Mouse (Mus musculus): ENCODE data around the gene Olfr785.

Gene Olfr785

DNA sequence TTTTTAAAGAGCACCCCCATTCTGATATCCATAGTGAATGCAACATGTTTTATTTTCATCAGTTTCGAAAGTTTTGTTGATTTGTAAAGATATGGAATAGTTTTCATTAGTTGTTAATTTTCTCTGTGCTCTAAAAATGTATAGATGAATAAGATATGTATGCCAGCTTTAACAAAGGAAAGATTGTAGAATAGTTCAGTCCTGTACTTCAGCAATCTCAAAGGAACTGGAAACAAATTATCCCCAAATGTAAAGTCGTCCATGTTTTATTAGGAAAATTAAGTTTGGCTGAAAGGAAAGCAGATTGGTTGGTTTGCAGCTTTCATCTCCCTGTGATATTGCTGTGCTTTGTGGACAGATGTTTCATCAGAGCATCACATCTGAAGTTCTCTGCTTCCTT lies at the start of gene Olfr785:
Gene Olfr785, plus strand, starts transcription at position 301 of the 400 bp plus-strand sequence.
- WGBS = 66% methylated on average over 2 of the region's 2 CpGs

DNA sequence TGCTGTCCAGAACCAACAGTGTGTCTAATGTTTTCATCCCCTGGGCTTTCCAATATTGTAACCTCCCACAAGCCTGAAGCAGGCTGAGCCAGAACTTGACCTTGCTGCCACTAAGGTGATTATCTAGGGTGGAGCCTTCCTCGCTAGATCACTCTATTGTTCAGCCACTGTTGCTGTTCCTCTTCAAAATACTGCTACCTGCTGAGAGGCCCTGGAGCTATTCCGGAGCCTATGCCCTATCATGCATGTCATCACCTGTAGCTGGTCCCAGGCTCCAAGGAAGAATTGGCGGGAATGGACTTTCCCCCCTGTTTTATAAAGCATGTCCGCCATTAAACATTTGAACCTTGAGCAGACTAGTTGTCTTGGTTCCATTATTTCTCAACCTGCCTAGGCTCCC lies 48.7 kb upstream of the Olfr785 start:
- WGBS = 90% methylated on average over 4 of the region's 4 CpGs

DNA sequence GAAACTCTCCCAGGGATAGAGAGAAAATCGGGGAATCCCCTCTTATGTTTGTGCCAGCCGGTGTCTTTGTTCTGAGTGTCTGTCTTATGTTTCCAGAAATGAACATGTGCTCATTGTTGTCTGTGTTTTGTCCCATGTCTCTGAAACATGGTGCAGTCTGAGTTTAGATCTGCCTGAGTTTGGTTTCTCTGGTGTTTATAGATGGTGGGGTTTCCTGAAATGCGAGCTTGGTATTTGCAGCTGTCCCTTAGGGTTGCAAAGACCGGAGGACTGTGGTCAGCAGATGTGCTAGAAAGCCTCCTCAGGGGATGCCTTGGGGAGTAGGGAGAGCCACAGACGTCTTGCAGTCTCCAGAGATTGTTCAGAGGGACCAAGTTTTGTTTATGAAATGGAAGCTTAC lies 47.9 kb upstream of the Olfr785 start:
- WGBS = 74% methylated on average over 5 of the region's 5 CpGs

DNA sequence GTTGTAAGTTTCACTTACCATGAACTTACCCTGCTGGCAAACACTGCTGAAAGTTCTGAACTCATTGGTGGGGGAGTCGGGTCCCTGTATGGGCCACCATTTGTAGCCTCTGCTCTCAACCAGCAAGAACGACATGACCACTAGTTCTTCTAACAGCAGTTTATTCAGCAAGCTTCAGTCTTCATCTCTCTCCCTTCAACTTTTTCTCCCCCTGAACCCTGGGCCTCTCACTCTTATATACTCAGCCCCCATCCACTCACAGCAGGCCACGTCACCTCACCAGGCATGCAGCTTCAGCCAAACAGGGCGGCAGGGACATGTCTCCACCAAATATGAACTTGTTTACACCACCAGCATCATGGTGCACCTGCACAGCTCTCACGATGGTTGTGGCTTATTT lies 31.2 kb upstream of the Olfr785 start:
- 87% methylated on average over 5 of the region's 5 CpGs for WGBS

DNA sequence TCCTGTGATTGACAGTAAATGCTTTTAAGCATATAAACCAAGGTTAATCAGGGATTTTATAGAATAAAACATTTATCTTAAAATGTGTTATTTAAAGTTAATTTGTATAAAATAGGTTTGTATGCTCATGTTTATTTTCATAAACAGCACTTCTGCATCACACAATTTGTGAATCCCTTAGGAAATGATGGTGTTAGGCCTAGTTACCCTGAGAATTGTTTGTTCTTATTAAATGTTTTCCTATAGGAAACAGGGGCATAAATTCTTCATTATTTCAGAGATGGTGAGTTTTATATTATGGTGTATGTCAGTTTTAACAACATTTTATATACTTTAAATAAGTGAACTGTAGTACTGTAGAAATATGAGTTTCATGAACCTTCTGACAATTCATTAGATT lies 21.4 kb upstream of the Olfr785 start, which contains the start of gene Olfr784:
Gene Olfr784, plus strand, starts transcription at position 301 of the 400 bp plus-strand sequence.

DNA sequence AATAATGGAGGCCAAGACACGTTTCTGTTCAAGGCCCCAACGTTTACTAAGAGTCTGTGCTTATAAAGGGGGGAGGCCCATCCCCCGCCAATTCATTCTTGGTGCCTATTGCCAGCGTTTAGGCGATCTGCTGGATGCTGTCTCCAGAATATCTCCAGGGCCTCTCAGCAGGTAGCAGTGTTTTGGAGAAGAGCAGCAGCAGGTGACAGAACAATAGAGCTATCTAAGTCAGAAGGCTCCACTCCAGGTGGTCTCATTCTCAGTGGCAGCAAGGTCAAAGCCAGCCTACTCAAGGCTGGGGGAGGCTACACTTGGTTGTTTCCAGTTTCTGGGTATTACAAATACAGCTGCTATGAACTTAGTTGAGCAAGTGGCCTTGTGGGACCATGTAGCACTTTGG lies 4.3 kb upstream of the Olfr785 start:
- 51% methylated on average over 5 of the region's 5 CpGs for WGBS

DNA sequence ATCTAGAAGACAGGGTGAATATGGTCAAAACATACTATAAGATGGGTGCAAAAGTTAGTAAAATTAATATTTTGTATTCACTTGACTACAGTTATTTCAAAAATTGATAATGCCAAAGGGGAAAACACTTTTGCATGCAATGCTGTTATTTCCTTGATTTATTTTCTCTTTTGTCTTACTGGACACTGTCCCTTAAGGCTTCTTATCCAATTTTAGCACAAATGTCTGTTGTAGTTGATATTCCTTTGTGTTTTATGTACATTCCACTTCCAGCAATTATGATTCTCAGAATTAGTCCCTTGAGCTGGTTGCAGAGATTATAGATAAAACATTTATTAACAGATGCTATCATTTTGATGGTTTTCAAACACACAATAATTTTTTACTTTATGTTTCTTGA lies 21.8 kb downstream of the Olfr785 start, which contains the start of gene Olfr786:
Gene Olfr786, plus strand, starts transcription at position 301 of the 400 bp plus-strand sequence.

Data from cerebral cortex, adult 2 months (tissue).